Mouse (Mus musculus): ENCODE data around the gene Ercc4. TPM values are rescaled to one million over a fixed set of nuclear protein-coding genes. Genes with fewer than 3 reads are reported as not detected.

Ercc4 gene
- total RNA-seq, 1 experiment from 2014 or later = 23.0 TPM

- no peak for DNase-seq
Observed at GRCm38 (mm10) chr16:13196626-13197025, 87.1 kb downstream of the Ercc4 start.

DNA sequence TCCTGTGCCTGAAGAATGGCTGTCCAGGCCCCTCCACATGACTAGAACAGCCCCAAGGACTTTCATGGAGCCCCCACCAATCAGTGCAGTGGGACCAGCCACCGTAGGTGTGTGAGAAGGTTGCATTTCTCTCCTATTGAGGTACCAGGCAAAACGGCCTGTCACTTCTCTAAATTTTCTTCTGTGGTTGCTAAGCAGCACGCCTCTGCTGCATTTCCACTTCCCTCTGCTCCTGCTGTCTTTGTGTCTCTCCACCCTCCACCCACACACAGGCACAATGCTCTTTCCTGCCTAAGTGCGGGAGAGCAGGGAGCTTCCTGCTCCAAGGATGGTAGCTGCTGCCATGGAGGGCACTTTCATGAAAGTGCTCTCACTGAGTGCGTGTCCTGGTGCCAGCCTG is 87.8 kb downstream of the Ercc4 start:
- no peak for DNase-seq

DNA sequence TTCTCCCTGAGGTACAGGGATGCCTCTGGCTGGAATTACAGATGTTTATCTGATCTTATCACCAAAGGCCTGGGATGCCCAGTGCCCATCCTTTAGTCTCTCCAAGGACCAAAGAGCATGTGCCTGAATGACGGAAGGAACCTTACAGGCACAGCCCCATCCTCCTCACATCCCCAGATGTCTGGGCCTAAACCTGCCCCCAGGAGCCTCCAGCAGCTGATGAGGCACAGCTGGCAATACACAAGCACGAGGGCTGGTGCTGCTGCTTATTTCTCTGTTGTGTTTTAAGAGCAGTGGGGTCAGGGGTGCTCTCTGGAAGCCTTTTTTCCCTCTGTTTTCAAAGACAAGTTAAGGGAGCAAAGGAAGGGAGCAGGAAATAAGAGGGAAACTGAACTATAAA is 89.7 kb downstream of the Ercc4 start:
- DNase-seq = no peak

Other genes with a start within 250 kb of the Ercc4 start
- 36.9 and 49.1 TPM in 2 replicates for gene Mrtfb, start 146.8 kb downstream of the Ercc4 start, total RNA-seq (2021)